Mouse (Mus musculus) left cerebral cortex, postnatal 10 days (tissue): Measurements from ENCODE around the gene Tpd52l1. TPM values are rescaled to one million over a fixed set of nuclear protein-coding genes. Genes with fewer than 3 reads are reported as not detected.

Experiments used
- DNase-seq, 2 experiments: peaks; one replicate each; pipeline ENCODE4 v3.0.0; 2021 to 2022; ENCODE audit warnings: low spot score in 2 of 2, mixed read lengths in 1 of 2; ENCODE audit errors: extremely low spot score in 1 of 2
- intact Hi-C: fragments of 180-260 bp; cut with DNase I; formaldehyde crosslinking; loops from one replicate; pipeline ENCODE4 v1.15.1; 2025
- total RNA-seq, 2 experiments: library from RNA; stranded (reverse); gene quantifications; 2 replicates each; pipeline ENCODE4 v1.2.3; 2021

Gene Tpd52l1
- total RNA-seq, 2 experiments from 2014 or later = 16.4 to 17.0 TPM

- intact Hi-C loops = no loop called here
- DNase-seq = no peak
These were observed 156.9 kb downstream of the Tpd52l1 start for GRCm38 (mm10) chr10:31288697-31289390.

GRCm38 (mm10) chr10:31287787-31288186 lies 158.0 kb downstream of the Tpd52l1 start:
- DNase-seq = no peak
- intact Hi-C loops = no loop called here

Other genes starting within 250 kb of the Tpd52l1 start
- 10 to 100 TPM; 28.7 to 32.4 TPM for gene Hddc2, start 132.6 kb downstream of the Tpd52l1 start, total RNA-seq
- 10 to 100 TPM; 12.9 to 14.3 TPM for gene Rnf217, start 163.2 kb upstream of the Tpd52l1 start, total RNA-seq